Mouse (Mus musculus): ENCODE data around the gene Srrm4. TPM values are rescaled to one million over a fixed set of nuclear protein-coding genes. Genes with fewer than 3 reads are reported as not detected.

The Srrm4 gene
- total and polyA plus RNA-seq, 3 experiments: not detected

DNA sequence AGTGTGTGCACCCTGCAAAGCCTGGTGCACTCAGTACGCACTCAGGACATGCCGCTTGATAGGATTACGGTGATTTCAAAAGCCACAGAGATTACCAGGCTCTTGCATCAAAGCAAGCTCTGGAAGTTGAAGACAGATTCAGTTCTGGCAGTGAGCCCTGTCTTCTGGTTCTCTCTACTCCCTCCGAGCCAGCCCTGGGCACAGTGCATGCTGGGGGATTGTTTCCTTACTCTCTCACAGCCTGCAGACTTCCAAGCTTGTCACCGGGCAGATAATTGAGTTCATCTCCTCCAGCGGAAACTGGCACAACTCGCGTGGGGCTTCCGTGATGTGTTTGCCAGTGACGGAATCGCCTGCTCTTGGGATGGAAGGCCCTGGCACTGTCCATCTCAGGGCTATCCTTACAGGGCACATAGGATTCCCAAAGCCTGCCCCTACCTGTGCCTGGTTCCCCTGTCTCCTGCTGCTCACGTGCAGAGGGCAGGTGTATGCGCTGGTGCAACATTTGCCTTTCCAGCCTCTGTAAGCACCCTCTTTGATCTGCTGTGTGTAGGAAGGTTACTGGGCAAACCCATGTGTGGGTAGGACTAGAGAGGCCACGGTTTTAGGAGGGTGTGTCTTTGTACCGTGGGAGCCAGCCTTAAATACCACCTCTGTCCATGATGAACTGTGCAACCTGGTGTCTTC lies 201.6 kb downstream of the Srrm4 start:
- Histone ChIP-seq H3K9ac (ENCODE audit: control insufficient read depth, low read depth, low read length, poor library complexity, severe bottlenecking) (no peak overlapping the region), H3K27me3 (ENCODE audit: control insufficient read depth in 1 of 2, insufficient read depth in 2 of 2, low read length in 2 of 2) (no peaks in the 10 kb centered on the region), H3K9me3 (replicated peaks; ENCODE audit: insufficient read depth, low read length) (no peaks in the 10 kb centered on the region), H3K4me1 (ENCODE audit: control insufficient read depth in 1 of 2, insufficient read depth in 2 of 2, low read length in 2 of 2) (no peaks in the 10 kb centered on the region), H3K4me3 (ENCODE audit: control insufficient read depth in 1 of 2, insufficient read depth in 1 of 2, low read depth in 2 of 2, low read length in 2 of 2) (no peak overlapping the region), H3K27ac (ENCODE audit: control insufficient read depth, low read depth, low read length) (no peak overlapping the region), H3K36me3 (ENCODE audit: control insufficient read depth in 1 of 2, insufficient read depth in 2 of 2, low read length in 2 of 2) (no peaks in the 10 kb centered on the region), H3K79me2 (ENCODE audit: control insufficient read depth, insufficient read depth, low read length, poor library complexity) (no peaks in the 10 kb centered on the region)
- no peak for TF ChIP-seq MEF2A (IDR thresholded peaks at IDR 0.05; ENCODE audit: extremely low read depth, insufficient replicate concordance, low read depth, low read length, poor library complexity, severe bottlenecking)
- TF ChIP-seq EP300 (IDR thresholded peaks at IDR 0.05; ENCODE audit: low read depth in 1 of 2, low read length in 2 of 2): no peak
- no peak for DNase-seq (ENCODE audit: low read depth, low spot score)

DNA sequence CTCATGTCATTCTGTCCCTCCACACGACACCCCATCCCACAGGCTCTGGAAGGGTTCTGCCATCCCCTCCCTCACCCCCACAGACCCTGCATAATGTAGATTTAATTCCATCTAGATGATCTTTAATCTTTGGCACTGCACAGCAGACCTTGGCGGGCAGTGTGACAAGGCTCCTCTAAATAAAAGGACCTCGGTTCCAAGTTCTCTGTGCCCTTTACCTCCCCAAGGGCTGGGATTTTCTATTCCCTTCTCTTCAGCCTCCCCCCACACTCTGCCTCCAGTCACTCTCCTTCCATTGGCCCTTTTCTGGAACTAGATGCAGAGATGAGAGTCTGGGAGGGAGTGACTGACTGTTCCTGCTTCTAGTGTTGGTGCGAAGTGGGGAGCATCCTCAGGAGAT lies 202.3 kb downstream of the Srrm4 start:
- Histone ChIP-seq H3K4me3 (ENCODE audit: control insufficient read depth in 1 of 2, insufficient read depth in 1 of 2, low read depth in 2 of 2, low read length in 2 of 2) (no peak overlapping the region), H3K27me3 (ENCODE audit: control insufficient read depth in 1 of 2, insufficient read depth in 2 of 2, low read length in 2 of 2) (no peaks in the 10 kb centered on the region), H3K79me2 (ENCODE audit: control insufficient read depth, insufficient read depth, low read length, poor library complexity) (no peaks in the 10 kb centered on the region), H3K27ac (ENCODE audit: control insufficient read depth, low read depth, low read length) (no peak overlapping the region), H3K36me3 (ENCODE audit: control insufficient read depth in 1 of 2, insufficient read depth in 2 of 2, low read length in 2 of 2) (no peaks in the 10 kb centered on the region), H3K9me3 (replicated peaks; ENCODE audit: insufficient read depth, low read length) (no peaks in the 10 kb centered on the region), H3K9ac (ENCODE audit: control insufficient read depth, low read depth, low read length, poor library complexity, severe bottlenecking) (no peak overlapping the region), H3K4me1 (ENCODE audit: control insufficient read depth in 1 of 2, insufficient read depth in 2 of 2, low read length in 2 of 2) (no peaks in the 10 kb centered on the region)
- no peak for DNase-seq (ENCODE audit: low read depth, low spot score)
- TF ChIP-seq ELF1 (IDR thresholded peaks at IDR 0.05; ENCODE audit: low read depth, low read length) (no peak), SMC3 (IDR thresholded peaks at IDR 0.05; ENCODE audit: low read depth, low read length) (no peak), RCOR1 (IDR thresholded peaks at IDR 0.05; ENCODE audit: low read depth, low read length) (no peak), CTCF (IDR thresholded peaks at IDR 0.05 in 2 of 3, conservative IDR thresholded peaks at IDR 0.05 in 1 of 3; ENCODE audit: control insufficient read depth in 1 of 3, insufficient read depth in 1 of 3, low read depth in 2 of 3, low read length in 3 of 3, poor library complexity in 1 of 3, severe bottlenecking in 1 of 3) (no peak), POLR2A (IDR thresholded peaks at IDR 0.05; ENCODE audit: control insufficient read depth in 1 of 2, insufficient read depth in 1 of 2, low read depth in 1 of 2, low read length in 2 of 2, poor library complexity in 1 of 2) (no peak), SIN3A (IDR thresholded peaks at IDR 0.05; ENCODE audit: low read length) (no peak), MEF2A (IDR thresholded peaks at IDR 0.05; ENCODE audit: extremely low read depth, insufficient replicate concordance, low read depth, low read length, poor library complexity, severe bottlenecking) (no peak)

Other genes with a start within 250 kb of the Srrm4 start
- not detected in 2 replicates for gene Hspb8, start 169.0 kb downstream of the Srrm4 start, total RNA-seq (2012; rRNA removed)
- gene Hspb8, start 169.0 kb downstream of the Srrm4 start, polyA plus RNA-seq (2012; ENCODE audit: insufficient read depth in 1 of 2, insufficient read length in 2 of 2, low read depth in 1 of 2, low replicate concordance in 2 of 2, missing spikeins in 1 of 2): not detected

All from MEL (cell line).